Mouse (Mus musculus): Measurements from ENCODE around the gene Celf2. TPM values are rescaled to one million over a fixed set of nuclear protein-coding genes. Genes with fewer than 3 reads are reported as not detected.

Celf2 gene
- polyA plus RNA-seq, 1 experiment from 2014 or later = 164 TPM

DNA sequence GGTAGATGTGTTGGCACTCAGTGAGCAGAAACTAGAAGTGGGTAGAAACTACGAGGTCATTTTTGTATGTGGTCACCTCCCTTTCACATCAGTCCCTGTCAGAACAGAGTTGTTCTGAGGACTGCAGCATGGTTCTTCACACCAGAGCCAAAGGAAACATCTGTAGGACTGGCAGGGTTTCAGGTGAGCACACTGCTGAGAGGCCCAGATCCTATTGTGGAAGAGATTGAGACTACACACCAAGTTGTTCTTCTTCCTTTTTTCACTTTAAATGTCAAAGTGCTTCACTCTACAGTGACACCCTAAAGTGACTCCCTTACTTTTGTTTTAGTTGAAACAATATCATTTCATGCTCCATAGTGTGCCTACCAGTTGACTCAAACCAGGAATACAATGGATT lies 804.6 kb downstream of the Celf2 start:
- no peak for ATAC-seq (ENCODE audit: low FRiP score, low read depth)

DNA sequence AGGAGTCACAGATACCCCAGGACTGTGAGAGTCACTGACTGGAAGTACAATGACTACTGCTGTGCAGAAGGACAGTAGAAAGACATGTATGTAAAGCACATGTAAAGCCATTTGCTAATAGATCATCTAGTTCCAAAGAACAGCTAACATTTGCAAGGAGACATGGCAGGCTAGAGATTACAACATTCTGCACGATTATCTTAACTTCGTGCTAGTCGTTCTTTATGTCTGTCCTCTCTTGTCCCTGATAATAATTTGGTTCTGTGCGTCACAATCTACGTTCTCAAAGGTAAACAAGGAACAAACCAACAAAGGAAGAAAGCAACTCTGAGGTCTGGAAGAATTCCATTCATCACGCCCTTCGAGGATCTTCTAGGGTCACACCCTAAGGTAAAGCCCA lies 805.0 kb downstream of the Celf2 start:
- WGBS = 94% methylated on average over 7 of the region's 7 CpGs
- no peak overlapping the region for H3K27ac ChIP-seq (replicated peaks)

More for the DNA sequence above, 804.6 kb downstream of the Celf2 start:
- peaks cover 7% of the 10 kb centered on the region for H3K4me1 ChIP-seq (replicated peaks)
- H3K27ac ChIP-seq (replicated peaks) = no peak overlapping the region
- no peaks in the 10 kb centered on the region for H3K27me3 ChIP-seq
- no peak overlapping the region for H3K4me2 ChIP-seq
- H3K9me3 ChIP-seq = no peaks in the 10 kb centered on the region
- no peaks in the 10 kb centered on the region for H3K36me3 ChIP-seq
- no peak overlapping the region for H3K9ac ChIP-seq
- H3K4me3 ChIP-seq = no peak overlapping the region
- 84% methylated on average over 1 of the region's 1 CpGs for WGBS

DNA sequence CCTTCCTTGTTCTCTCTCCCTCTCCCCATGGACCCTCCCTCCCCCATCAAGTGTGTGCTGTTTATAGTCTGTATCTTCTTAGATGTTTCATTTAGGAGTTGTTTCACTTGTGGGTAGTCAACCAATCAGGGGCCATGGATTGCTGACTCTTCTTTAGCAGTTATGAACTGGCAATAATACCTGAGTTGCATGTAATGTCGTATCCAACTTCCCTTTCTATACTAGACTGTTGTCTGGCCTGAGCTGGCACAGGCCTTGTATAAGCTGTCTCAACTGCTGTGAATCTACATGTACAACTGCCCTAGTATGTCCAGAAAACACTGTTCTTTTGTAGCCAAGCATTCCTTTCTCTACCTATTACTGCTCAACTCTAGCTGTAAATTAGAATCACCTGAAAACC lies 813.0 kb downstream of the Celf2 start:
- Histone ChIP-seq H3K4me3 (no peak overlapping the region), H3K27me3 (no peaks in the 10 kb centered on the region), H3K36me3 (no peaks in the 10 kb centered on the region), H3K9me3 (no peaks in the 10 kb centered on the region), H3K9ac (no peak overlapping the region), H3K27ac (replicated peaks) (no peak overlapping the region), H3K4me1 (replicated peaks) (peaks cover 8% of the 10 kb centered on the region; the same call in 1 of the 2 replicates), H3K4me2 (no peak overlapping the region)
- WGBS = 92% methylated on average over 1 of the region's 1 CpGs
- ATAC-seq (ENCODE audit: low FRiP score, low read depth) = no peak

More for the DNA sequence above, 805.0 kb downstream of the Celf2 start:
- ATAC-seq (ENCODE audit: low FRiP score, low read depth) = no peak
- Histone ChIP-seq H3K9me3 (no peaks in the 10 kb centered on the region), H3K4me1 (replicated peaks) (peaks cover 7% of the 10 kb centered on the region), H3K4me2 (no peak overlapping the region), H3K36me3 (no peaks in the 10 kb centered on the region), H3K9ac (no peak overlapping the region), H3K27me3 (no peaks in the 10 kb centered on the region), H3K4me3 (no peak overlapping the region)

DNA sequence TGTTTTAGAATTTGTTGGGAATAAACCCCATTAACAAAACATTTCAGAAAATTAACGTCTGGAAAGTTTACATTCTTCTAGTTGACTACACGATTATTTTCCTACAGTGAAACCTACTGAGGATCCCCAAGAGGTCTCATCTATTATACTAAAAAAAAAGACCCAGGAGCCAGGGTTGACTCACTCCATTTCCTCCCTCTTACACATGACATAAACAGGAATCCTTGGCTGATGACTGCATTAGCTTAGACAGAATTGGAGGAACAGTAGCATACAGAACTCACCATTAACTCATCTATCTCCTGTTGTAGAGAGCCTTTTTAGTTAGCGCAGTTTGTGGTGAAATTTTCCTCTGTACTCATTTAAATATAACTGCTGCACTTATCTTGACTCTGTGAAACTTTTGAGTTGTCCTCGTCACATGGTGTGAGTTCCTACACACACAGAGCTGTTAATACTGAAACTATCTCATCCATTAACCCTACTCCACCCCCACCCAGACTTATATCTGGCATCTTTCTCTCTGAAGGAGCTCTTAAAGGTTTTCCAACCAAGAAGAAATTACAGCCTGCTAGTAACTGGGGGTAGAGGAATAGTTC lies 813.9 kb downstream of the Celf2 start:
- no peaks in the 10 kb centered on the region for H3K9me3 ChIP-seq
- H3K9ac ChIP-seq = no peak overlapping the region
- 77% methylated on average over 4 of the region's 4 CpGs for WGBS
- no peak overlapping the region for H3K4me3 ChIP-seq
- H3K27ac ChIP-seq (replicated peaks) = no peak overlapping the region
- H3K36me3 ChIP-seq = no peaks in the 10 kb centered on the region
- no peak overlapping the region for H3K4me2 ChIP-seq
- peaks cover 8% of the 10 kb centered on the region; the same call in 1 of the 2 replicates for H3K4me1 ChIP-seq (replicated peaks)
- no peaks in the 10 kb centered on the region for H3K27me3 ChIP-seq
- ATAC-seq (ENCODE audit: low FRiP score, low read depth) = no peak

DNA sequence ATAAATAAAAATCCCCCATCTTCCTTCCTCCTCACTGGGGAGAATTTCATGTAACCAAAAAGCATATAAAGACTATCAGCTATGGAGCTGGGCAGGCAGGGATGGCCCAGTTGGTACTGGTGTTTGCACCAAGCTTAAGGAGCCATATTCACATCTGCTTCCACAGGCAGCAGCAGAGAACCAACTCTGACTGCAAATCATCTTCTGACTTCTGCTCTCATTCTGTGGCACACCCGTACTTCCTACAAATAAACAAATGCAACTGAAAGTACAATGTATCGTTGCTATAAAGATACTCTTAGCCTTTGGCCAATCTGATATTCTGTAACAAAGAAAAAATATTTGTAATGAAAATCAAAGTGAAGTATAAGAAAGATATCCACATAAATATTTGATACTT lies 819.7 kb downstream of the Celf2 start:
- Histone ChIP-seq H3K36me3 (no peaks in the 10 kb centered on the region), H3K9me3 (no peaks in the 10 kb centered on the region), H3K27me3 (no peaks in the 10 kb centered on the region), H3K4me1 (replicated peaks) (peaks cover 5% of the 10 kb centered on the region; the same call in 1 of the 2 replicates), H3K9ac (no peak overlapping the region), H3K27ac (replicated peaks) (no peak overlapping the region), H3K4me2 (no peak overlapping the region), H3K4me3 (no peak overlapping the region)
- no peak for ATAC-seq (ENCODE audit: low FRiP score, low read depth)
- 94% methylated on average over 2 of the region's 2 CpGs for WGBS

DNA sequence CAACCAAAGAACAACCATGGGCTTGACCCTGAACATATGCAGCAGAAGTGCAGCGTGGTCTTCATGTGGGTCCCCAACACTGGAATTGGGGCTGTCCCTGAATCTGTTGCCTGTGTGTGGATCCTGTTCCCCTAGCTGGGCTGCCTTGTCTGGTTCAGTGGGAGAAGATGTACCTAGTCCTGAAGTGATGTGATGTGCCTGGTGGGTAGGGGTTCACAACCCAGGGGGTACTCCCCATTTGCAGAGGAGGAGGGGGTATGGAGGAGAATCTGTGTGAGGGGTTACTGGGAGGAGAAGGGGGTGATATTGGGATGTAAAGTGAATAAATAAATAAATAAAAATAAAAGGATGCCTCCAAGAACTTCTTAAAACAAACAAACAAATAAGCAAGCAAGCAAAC lies 831.1 kb downstream of the Celf2 start:
- no peak overlapping the region for H3K4me2 ChIP-seq
- ATAC-seq (ENCODE audit: low FRiP score, low read depth) = peak; percentile 45; the same call in 1 of the 2 replicates
- no peak overlapping the region for H3K9ac ChIP-seq
- H3K4me3 ChIP-seq = no peak overlapping the region
- H3K9me3 ChIP-seq = no peaks in the 10 kb centered on the region
- H3K27me3 ChIP-seq = no peaks in the 10 kb centered on the region
- no peaks in the 10 kb centered on the region for H3K36me3 ChIP-seq
- peaks cover 3% of the 10 kb centered on the region; the same call in 1 of the 2 replicates for H3K4me1 ChIP-seq (replicated peaks)
- 95% methylated on average over 1 of the region's 1 CpGs for WGBS
- no peak overlapping the region for H3K27ac ChIP-seq (replicated peaks)

DNA sequence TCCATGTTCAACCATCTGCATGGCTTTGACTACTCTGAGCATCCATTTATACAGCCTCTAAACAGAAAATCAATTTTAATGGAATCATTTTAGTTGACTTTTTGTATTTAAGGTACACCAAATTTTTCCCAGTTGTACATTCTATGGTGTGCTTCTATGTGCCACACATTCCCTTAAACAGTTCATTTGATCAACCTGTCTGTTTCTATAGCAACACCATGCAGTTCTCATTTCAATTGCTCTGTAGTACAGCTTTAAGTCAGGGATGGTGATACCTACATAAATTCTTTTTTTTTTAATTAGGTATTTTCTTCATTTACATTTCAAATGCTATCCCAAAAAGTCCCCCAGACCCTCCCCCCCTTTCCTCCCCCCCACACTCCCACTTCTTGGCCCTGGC lies 831.9 kb downstream of the Celf2 start:
- H3K9me3 ChIP-seq = no peaks in the 10 kb centered on the region
- no peak overlapping the region for H3K27ac ChIP-seq (replicated peaks)
- no peak for ATAC-seq (ENCODE audit: low FRiP score, low read depth)
- peaks cover 3% of the 10 kb centered on the region; the same call in 1 of the 2 replicates for H3K4me1 ChIP-seq (replicated peaks)
- H3K4me3 ChIP-seq = no peak overlapping the region
- no peak overlapping the region for H3K4me2 ChIP-seq
- H3K27me3 ChIP-seq = no peaks in the 10 kb centered on the region
- no peaks in the 10 kb centered on the region for H3K36me3 ChIP-seq
- no peak overlapping the region for H3K9ac ChIP-seq

DNA sequence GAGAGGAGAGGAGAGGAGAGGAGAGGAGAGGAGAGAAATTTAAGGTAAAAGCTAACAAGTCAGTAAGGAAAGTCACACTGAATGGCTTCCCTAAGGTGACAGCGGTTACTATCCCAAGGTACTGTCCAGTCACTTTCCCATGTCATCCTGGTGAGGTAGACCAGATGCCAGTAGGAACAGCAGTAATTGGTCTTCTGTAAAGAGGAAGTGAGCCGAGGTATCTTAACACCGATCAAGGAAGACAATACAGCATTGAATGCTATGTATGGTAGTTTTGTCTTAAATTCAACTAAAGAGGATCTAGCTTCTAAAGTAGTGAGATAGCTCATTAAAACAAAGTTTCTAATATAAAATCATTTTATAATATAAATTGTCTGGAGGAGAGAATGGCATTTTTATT lies 835.0 kb downstream of the Celf2 start:
- H3K27ac ChIP-seq (replicated peaks) = no peak overlapping the region
- peaks cover 3% of the 10 kb centered on the region; the same call in 1 of the 2 replicates for H3K4me1 ChIP-seq (replicated peaks)
- no peaks in the 10 kb centered on the region for H3K36me3 ChIP-seq
- H3K27me3 ChIP-seq = no peaks in the 10 kb centered on the region
- ATAC-seq (ENCODE audit: low FRiP score, low read depth) = no peak
- no peak overlapping the region for H3K9ac ChIP-seq
- H3K4me3 ChIP-seq = no peak overlapping the region
- H3K4me2 ChIP-seq = no peak overlapping the region
- 95% methylated on average over 3 of the region's 3 CpGs for WGBS
- H3K9me3 ChIP-seq = no peaks in the 10 kb centered on the region

DNA sequence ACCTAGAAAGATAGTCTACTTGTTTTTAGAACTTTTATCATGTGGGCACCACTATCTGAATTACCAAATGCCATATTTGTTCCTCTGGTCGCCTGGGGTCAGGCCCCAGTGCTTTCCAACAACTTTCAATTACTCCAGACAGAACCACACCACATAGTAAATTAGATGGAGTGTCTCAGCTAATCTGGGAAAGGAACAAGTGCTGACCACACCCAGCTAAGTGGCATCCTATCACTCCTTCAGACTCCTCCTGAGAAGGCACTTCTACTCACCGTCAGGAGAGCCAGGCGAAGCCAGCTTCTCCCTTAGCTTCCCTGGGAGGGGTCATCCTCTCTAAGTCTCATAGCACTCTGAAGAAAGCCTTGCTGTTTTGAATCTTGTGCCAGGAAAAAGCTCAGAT lies 835.9 kb downstream of the Celf2 start:
- Histone ChIP-seq H3K36me3 (no peaks in the 10 kb centered on the region), H3K9me3 (no peaks in the 10 kb centered on the region), H3K4me2 (no peak overlapping the region), H3K27me3 (no peaks in the 10 kb centered on the region), H3K27ac (replicated peaks) (no peak overlapping the region), H3K4me3 (no peak overlapping the region), H3K9ac (no peak overlapping the region), H3K4me1 (replicated peaks) (peaks cover 3% of the 10 kb centered on the region; the same call in 1 of the 2 replicates)
- no peak for ATAC-seq (ENCODE audit: low FRiP score, low read depth)
- 87% methylated on average over 3 of the region's 3 CpGs for WGBS

DNA sequence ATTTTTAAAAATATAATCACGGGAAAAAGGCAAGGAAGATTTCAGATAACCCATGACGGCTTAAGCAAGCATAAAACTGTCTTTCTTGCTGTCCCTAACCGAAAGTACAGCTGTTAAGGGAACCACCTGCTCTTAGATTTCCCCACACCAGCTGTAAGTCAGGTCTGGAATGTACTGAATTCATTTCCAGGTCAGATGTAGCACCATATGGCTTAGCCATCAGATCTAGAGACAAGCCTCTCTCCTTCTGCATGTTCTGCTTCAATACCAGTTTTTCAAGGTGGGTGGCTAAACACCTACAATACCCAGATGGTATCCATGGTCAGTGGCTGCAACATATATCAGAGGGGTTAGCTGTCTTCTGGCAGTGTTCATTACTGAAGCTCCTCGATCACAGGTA lies 841.8 kb downstream of the Celf2 start:
- H3K4me2 ChIP-seq = no peak overlapping the region
- no peaks in the 10 kb centered on the region for H3K36me3 ChIP-seq
- H3K9ac ChIP-seq = no peak overlapping the region
- WGBS = 72% methylated on average over 4 of the region's 4 CpGs
- no peaks in the 10 kb centered on the region for H3K9me3 ChIP-seq
- no peak overlapping the region for H3K4me3 ChIP-seq
- no peak overlapping the region for H3K27ac ChIP-seq (replicated peaks)
- peak; percentile 27; the same call in 1 of the 2 replicates for ATAC-seq (ENCODE audit: low FRiP score, low read depth)
- peaks cover 5% of the 10 kb centered on the region; the same call in 1 of the 2 replicates for H3K4me1 ChIP-seq (replicated peaks)
- H3K27me3 ChIP-seq = no peaks in the 10 kb centered on the region

DNA sequence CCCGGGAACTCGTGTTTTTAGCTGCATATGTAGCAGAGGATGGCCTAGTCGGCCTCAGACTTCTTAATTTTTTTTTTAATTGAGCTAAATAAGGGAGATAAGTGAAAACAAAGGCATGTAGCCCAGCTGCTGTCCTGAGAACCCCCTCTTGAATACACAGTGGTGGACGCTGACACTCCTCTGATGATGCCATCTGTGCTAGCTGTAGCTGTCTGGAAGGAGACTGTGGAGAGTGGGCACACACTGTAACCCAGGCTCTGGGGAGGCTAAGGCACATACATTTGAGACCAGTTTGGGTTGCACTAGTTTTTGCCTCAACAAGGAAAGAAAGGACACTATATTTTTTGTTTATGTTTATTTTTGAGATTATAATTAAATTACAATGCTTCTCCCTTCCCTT lies 849.5 kb downstream of the Celf2 start:
- Histone ChIP-seq H3K9me3 (no peaks in the 10 kb centered on the region), H3K4me3 (no peak overlapping the region), H3K27me3 (no peaks in the 10 kb centered on the region), H3K4me2 (no peak overlapping the region), H3K4me1 (replicated peaks) (no peaks in the 10 kb centered on the region; the same call in 1 of the 2 replicates), H3K27ac (replicated peaks) (no peak overlapping the region), H3K9ac (no peak overlapping the region), H3K36me3 (no peaks in the 10 kb centered on the region)
- 69% methylated on average over 4 of the region's 4 CpGs for WGBS
- ATAC-seq (ENCODE audit: low FRiP score, low read depth) = no peak

DNA sequence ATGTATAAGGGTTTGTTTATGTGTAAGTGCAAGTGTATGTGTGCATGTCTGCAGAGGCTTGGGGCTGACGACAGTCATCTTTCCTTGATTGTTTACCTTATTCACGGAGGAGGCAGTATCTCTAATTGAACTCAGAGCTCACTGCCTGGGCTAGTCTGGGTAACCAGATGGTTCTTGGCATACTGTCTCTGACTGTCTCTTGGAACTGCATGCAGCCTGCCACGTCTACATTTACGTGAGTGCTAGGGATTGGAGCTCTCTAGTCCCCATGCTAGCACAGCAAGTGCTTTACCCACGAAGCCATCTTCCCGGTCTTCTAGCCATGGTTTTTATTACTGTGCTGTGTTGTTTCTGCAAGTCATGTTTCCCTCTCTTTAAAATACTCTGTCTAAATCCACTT lies 855.6 kb downstream of the Celf2 start:
- H3K9me3 ChIP-seq = no peaks in the 10 kb centered on the region
- H3K4me1 ChIP-seq (replicated peaks) = 0 out of 2 replicates have a peak, but pooled peaks cover 5% of the 10 kb centered on the region
- no peak overlapping the region for H3K9ac ChIP-seq
- no peak for ATAC-seq (ENCODE audit: low FRiP score, low read depth)
- WGBS = 62% methylated on average over 6 of the region's 6 CpGs
- no peak overlapping the region for H3K27ac ChIP-seq (replicated peaks)
- no peaks in the 10 kb centered on the region for H3K27me3 ChIP-seq
- H3K4me3 ChIP-seq = no peak overlapping the region
- no peaks in the 10 kb centered on the region for H3K36me3 ChIP-seq
- H3K4me2 ChIP-seq = no peak overlapping the region

DNA sequence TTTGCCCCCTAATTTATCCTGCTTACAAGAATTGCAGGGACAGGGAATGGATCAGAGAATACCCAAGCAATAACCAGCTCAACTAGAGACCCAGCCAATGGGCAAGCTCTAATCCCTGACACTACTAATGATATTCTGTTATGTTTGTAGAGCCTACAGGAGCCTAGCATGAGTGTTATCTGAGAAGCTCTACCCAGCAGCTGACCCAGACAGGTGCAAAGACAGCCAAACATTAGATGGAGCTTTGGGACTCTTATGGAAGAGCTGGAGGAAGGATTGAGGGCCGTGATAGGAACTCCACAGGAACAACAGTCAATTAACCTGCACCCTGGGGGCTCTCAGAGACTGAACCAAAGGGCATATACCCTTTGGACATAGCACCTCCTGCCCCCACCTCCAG lies 857.7 kb downstream of the Celf2 start:
- Histone ChIP-seq H3K4me3 (no peak overlapping the region), H3K4me2 (no peak overlapping the region), H3K4me1 (replicated peaks) (0 out of 2 replicates have a peak, but pooled peaks cover 5% of the 10 kb centered on the region), H3K27ac (replicated peaks) (no peak overlapping the region), H3K27me3 (no peaks in the 10 kb centered on the region), H3K36me3 (no peaks in the 10 kb centered on the region), H3K9me3 (no peaks in the 10 kb centered on the region), H3K9ac (no peak overlapping the region)
- ATAC-seq (ENCODE audit: low FRiP score, low read depth) = no peak
- WGBS = 72% methylated on average over 1 of the region's 1 CpGs
